Mouse (Mus musculus) megakaryocyte, embryonic 14.5 days (primary cell): ENCODE data around the gene Ptprh.

Experiments used
- FLI1 ChIP-seq: IDR thresholded peaks from 2 replicates; pipeline ENCODE4 v1.6.1; 2012; ENCODE audit warnings: low read length, inconsistent platforms, mixed read lengths
- GATA1 ChIP-seq: IDR thresholded peaks from 3 replicates; pipeline ENCODE4 v1.6.1; 2012; ENCODE audit warnings: mixed read lengths, low read length, inconsistent platforms, borderline replicate concordance

- TF ChIP-seq GATA1 (no peak), FLI1 (no peak)
Measured at GRCm38 (mm10) chr7:4653351-4653750, 49.5 kb upstream of the Ptprh start.
